Mouse (Mus musculus): ENCODE results near the gene Olfr521.
"Not testable (repeated sequence)": the region's sequence is repeated elsewhere in the genome, so short reads cannot be mapped to it uniquely, and the experiment has no call there.

GRCm38 (mm10) chr7:99818181-99818725, 54.9 kb downstream of the Olfr521 start:
- not testable (repeated sequence) for TF ChIP-seq CTCF (IDR thresholded peaks at IDR 0.05; ENCODE audit: low read depth); EP300 (optimal IDR thresholded peaks at IDR 0.05)
